Mouse (Mus musculus): ENCODE results near the gene Tor3a. TPM values are rescaled to one million over a fixed set of nuclear protein-coding genes. Genes with fewer than 3 reads are reported as not detected.
"Not testable (repeated sequence)": the region's sequence is repeated elsewhere in the genome, so short reads cannot be mapped to it uniquely, and the experiment has no call there.

Tor3a gene
- polyA plus RNA-seq, 1 experiment from 2014 or later = 3.2 TPM

DNA sequence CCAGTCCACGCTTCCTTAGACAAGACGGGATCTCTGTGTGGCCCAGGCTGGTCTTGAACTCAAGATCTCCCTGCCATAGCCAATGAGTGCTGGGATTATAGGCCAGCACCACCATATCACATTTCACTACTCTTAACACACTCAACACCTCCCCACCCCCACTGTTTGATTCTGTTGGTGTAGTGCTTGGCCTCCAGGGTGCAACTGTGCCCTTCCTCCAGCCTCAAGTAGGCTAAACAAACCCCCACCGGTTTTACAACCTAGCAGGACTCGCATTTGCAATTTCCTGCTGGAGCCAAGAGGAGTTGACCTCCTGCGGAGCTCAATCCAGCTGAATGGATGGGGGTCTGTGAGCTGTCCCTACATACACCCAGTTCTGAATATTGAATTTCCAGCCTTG, 5.6 kb downstream of the Tor3a start:
- Histone ChIP-seq H3K4me1 (peaks cover 15% of the 10 kb centered on the region), H3K9me3 (replicated peaks) (no peaks in the 10 kb centered on the region), H3K27me3 (replicated peaks) (no peaks in the 10 kb centered on the region), H3K4me2 (no peak overlapping the region), H3K36me3 (no peaks in the 10 kb centered on the region), H3K4me3 (replicated peaks) (no peak overlapping the region), H3K9ac (replicated peaks) (no peak overlapping the region), H3K27ac (replicated peaks) (no peak overlapping the region)
- WGBS = 26% methylated on average over 5 of the region's 5 CpGs
- ATAC-seq (ENCODE audit: low FRiP score) = no peak

DNA sequence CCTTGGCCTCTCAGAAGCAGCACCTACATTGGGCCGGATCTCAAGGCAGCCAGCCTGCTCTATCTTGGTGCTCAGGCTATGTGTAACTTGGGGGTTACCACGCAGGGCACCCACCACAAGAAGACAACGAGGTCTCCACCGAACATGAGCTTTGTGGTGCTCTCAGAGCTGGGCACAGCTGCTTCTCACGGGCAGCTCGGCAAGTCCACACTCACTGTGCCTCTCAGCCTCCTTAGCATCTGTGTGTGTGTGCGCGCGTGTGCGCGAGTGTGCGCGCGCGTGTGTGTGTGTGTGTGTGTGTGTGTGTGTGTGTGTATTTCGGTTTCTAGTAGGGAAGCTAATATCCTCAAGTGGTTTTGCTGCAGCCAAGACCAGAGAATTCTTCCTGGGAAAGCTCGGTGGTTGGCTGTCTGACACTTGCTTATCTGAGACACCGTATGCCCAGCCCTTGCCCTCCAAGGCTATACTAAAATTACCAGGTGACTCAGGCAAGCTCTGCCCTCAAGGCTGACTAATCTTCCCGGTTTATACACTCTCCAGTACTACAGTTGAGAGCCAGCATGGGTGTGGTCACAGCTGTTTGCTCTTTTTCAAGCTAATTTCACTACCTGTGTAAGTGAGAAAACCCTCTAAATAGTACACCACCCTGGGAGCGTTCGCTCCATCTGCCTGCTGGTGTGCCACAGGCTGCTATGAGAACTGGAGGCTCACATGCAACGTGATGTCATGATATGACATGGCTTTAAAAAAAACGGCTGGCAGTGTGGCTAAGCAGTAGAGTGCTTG, 6.8 kb downstream of the Tor3a start:
- Histone ChIP-seq H3K4me2 (no peak overlapping the region), H3K4me1 (0 out of 2 replicates have a peak, but pooled peaks cover 5% of the 10 kb centered on the region), H3K27me3 (replicated peaks) (no peaks in the 10 kb centered on the region), H3K4me3 (replicated peaks) (no peak overlapping the region), H3K9me3 (replicated peaks) (no peaks in the 10 kb centered on the region), H3K9ac (replicated peaks) (no peak overlapping the region), H3K36me3 (no peaks in the 10 kb centered on the region), H3K27ac (replicated peaks) (no peak overlapping the region)
- 90% methylated on average over 23 of the region's 23 CpGs for WGBS
- no peak for ATAC-seq (ENCODE audit: low FRiP score)

DNA sequence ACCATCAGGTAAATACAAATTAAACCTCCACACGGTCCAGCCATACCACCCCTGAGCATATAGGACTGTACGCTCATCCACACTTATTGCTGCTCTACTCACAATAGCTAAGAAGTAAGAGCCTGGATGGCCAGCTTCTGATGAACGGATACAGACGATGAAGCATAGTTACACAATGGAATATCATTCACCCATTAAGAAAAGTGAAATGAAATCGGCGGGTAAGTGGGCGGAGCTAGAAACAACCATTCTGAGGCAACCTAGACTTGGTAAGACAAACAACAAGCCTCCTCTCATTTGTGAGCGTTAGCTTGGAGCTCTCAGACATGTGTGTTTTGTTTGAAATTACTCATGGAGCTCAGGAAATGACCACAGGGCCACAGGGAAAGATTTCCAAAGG, 8.4 kb downstream of the Tor3a start:
- WGBS = 93% methylated on average over 8 of the region's 8 CpGs
- no peak for ATAC-seq (ENCODE audit: low FRiP score)
- H3K9me3 ChIP-seq (replicated peaks) = no peaks in the 10 kb centered on the region

GRCm38 (mm10) chr1:156660660-156661236, 13.4 kb downstream of the Tor3a start:
- WGBS = 85% methylated on average over 21 of the region's 21 CpGs
- H3K4me2 ChIP-seq = not testable (repeated sequence)

More for the DNA sequence above, 8.4 kb downstream of the Tor3a start:
- Histone ChIP-seq H3K4me2 (no peak overlapping the region), H3K36me3 (no peaks in the 10 kb centered on the region), H3K9ac (replicated peaks) (no peak overlapping the region), H3K27me3 (replicated peaks) (no peaks in the 10 kb centered on the region), H3K4me3 (replicated peaks) (no peak overlapping the region), H3K27ac (replicated peaks) (no peak overlapping the region), H3K4me1 (0 out of 2 replicates have a peak, but pooled peaks cover 5% of the 10 kb centered on the region)

DNA sequence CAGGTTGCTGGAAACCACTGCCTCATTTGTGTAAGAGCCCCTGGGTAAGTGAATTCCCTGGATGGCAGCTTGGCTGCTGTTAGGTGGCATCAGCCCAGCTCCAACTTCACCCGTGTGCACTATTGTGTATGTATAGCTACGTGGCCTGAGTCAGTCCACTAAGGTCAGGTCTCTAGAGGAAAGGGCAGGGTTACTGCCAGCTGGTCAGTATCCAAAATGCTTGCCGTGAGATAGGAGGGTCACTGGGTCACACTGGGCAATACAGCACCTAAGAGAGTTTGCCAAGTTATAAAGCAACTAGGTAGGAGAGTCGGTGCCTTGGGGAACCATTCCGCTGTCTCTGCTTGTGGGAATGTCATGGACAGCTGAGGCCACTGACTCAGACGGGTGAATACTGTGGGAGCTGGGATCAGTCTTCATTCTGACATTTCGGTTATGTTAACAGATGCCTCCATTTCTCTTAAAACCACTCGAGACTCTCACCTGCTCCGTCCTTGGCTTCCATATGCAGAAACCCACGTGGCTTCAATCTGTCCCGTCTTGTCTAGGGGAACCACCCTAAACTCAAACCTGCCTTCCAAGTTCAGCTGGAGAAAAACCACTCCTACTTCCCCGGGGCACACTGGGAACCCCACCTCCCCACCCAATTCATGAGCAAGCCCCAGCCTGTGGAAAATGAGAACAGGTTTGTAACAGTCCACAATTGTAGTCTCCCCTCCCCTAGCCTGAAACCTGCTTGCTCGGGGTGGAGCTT, 14.1 kb downstream of the Tor3a start:
- no peaks in the 10 kb centered on the region for H3K36me3 ChIP-seq
- 88% methylated on average over 13 of the region's 13 CpGs for WGBS
- no peak overlapping the region for H3K9ac ChIP-seq (replicated peaks)
- H3K4me2 ChIP-seq = no peak overlapping the region
- no peak overlapping the region for H3K27ac ChIP-seq (replicated peaks)
- H3K27me3 ChIP-seq (replicated peaks) = no peaks in the 10 kb centered on the region
- no peak overlapping the region for H3K4me3 ChIP-seq (replicated peaks)
- H3K9me3 ChIP-seq (replicated peaks) = no peaks in the 10 kb centered on the region
- no peaks in the 10 kb centered on the region for H3K4me1 ChIP-seq
- no peak for ATAC-seq (ENCODE audit: low FRiP score)

More at GRCm38 (mm10) chr1:156660660-156661236, 13.4 kb downstream of the Tor3a start:
- ATAC-seq (ENCODE audit: low FRiP score); H3K9ac ChIP-seq (replicated peaks); H3K4me3 ChIP-seq (replicated peaks); H3K27me3 ChIP-seq (replicated peaks); H3K4me1 ChIP-seq; H3K36me3 ChIP-seq; H3K9me3 ChIP-seq (replicated peaks); H3K27ac ChIP-seq (replicated peaks): not testable (repeated sequence)

- no peaks in the 10 kb centered on the region for H3K36me3 ChIP-seq
- H3K9ac ChIP-seq (replicated peaks) = no peak overlapping the region
- no peak for ATAC-seq (ENCODE audit: low FRiP score)
- H3K27me3 ChIP-seq (replicated peaks) = no peaks in the 10 kb centered on the region
- H3K9me3 ChIP-seq (replicated peaks) = no peaks in the 10 kb centered on the region
- no peak overlapping the region for H3K4me2 ChIP-seq
- WGBS = 91% methylated on average over 5 of the region's 5 CpGs
- H3K27ac ChIP-seq (replicated peaks) = no peak overlapping the region
- no peaks in the 10 kb centered on the region for H3K4me1 ChIP-seq
- no peak overlapping the region for H3K4me3 ChIP-seq (replicated peaks)
Observed at GRCm38 (mm10) chr1:156658676-156659075, 15.5 kb downstream of the Tor3a start.

DNA sequence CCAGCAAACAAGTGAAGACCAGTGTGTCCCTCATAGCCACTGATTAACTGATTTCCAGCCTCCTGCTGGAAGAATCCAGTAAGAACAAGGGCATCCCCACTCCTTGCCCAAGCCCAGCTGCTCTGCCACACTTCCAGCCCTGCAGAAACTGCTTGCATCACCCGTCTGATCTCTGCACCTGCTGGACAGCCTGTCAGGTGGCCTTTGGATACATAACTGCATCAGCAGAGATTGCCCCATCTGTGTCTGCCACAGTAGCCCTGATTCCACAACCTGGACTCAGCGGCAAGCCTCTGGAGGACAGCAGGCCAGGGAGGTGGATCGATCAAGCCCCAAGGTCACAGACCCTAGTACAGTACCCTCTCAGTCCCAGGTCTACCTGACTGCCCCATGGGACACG, 16.6 kb downstream of the Tor3a start:
- Histone ChIP-seq H3K4me2 (no peak overlapping the region), H3K27me3 (replicated peaks) (no peaks in the 10 kb centered on the region), H3K36me3 (no peaks in the 10 kb centered on the region), H3K4me1 (peaks cover 2% of the 10 kb centered on the region; the same call in 1 of the 2 replicates), H3K9me3 (replicated peaks) (no peaks in the 10 kb centered on the region), H3K4me3 (replicated peaks) (no peak overlapping the region), H3K27ac (replicated peaks) (no peak overlapping the region), H3K9ac (replicated peaks) (no peak overlapping the region)
- no peak for ATAC-seq (ENCODE audit: low FRiP score)
- WGBS = 88% methylated on average over 4 of the region's 4 CpGs

DNA sequence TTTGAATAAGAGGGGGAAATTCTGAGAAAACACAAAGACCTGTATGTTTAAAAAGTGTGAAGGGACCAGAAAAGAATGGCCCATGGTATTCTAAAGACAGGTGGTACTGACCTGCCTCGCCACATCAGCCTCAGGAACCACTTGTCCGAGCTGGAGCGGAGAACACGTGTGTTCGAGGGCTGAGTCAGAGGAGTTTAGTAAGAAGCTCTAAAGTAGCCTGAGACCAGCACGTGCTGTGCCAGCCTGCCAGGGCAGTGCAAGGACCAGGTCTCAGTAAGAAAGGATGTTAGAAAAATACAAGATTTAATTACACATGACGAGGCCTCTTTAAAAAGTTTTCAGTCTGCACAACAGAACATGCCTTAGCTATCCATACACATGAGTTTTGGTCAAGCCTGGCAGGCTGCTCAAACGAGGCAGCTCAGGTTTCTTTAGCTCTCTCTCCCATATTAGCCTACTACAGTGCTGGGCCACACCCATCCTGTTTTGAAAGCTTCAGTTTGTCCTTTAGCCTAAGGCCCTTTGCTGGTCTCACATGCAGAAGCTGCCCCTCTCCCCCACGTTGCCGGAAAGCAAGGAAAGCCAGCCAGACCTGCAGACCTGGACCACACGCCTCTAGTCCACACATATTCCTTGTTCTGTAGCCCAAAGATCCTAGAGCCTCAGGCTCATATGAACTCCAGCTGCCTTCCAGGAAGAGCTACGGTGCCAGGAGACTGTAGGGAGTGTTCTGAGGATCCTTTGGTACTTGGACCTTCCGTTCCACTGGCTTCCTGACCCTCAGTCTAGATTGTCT, 19.2 kb downstream of the Tor3a start:
- WGBS = 87% methylated on average over 13 of the region's 13 CpGs
- Histone ChIP-seq H3K4me2 (no peak overlapping the region), H3K4me3 (replicated peaks) (no peak overlapping the region), H3K4me1 (peaks cover 4% of the 10 kb centered on the region; the same call in 1 of the 2 replicates), H3K27me3 (replicated peaks) (no peaks in the 10 kb centered on the region), H3K27ac (replicated peaks) (no peak overlapping the region), H3K9ac (replicated peaks) (no peak overlapping the region), H3K36me3 (no peaks in the 10 kb centered on the region; the same call in 1 of the 2 replicates), H3K9me3 (replicated peaks) (no peaks in the 10 kb centered on the region)
- no peak for ATAC-seq (ENCODE audit: low FRiP score)

- H3K9me3 ChIP-seq (replicated peaks) = no peaks in the 10 kb centered on the region
- 61% methylated on average over 6 of the region's 6 CpGs for WGBS
- no peak for ATAC-seq (ENCODE audit: low FRiP score)
Observed at GRCm38 (mm10) chr1:156652189-156652822, 21.9 kb downstream of the Tor3a start.

GRCm38 (mm10) chr1:156650631-156651030, 23.5 kb downstream of the Tor3a start:
- Histone ChIP-seq H3K36me3 (no peaks in the 10 kb centered on the region; the same call in 1 of the 2 replicates), H3K4me1 (peaks cover 8% of the 10 kb centered on the region), H3K27me3 (replicated peaks) (no peaks in the 10 kb centered on the region), H3K9me3 (replicated peaks) (no peaks in the 10 kb centered on the region), H3K27ac (replicated peaks) (no peak overlapping the region), H3K9ac (replicated peaks) (no peak overlapping the region), H3K4me3 (replicated peaks) (no peak overlapping the region), H3K4me2 (no peak overlapping the region)
- 81% methylated on average over 9 of the region's 9 CpGs for WGBS
- ATAC-seq (ENCODE audit: low FRiP score) = no peak

More at GRCm38 (mm10) chr1:156652189-156652822, 21.9 kb downstream of the Tor3a start:
- H3K27me3 ChIP-seq (replicated peaks) = no peaks in the 10 kb centered on the region
- H3K9ac ChIP-seq (replicated peaks) = no peak overlapping the region
- H3K4me2 ChIP-seq = no peak overlapping the region
- no peaks in the 10 kb centered on the region; the same call in 1 of the 2 replicates for H3K36me3 ChIP-seq
- peaks cover 4% of the 10 kb centered on the region; the same call in 1 of the 2 replicates for H3K4me1 ChIP-seq
- no peak overlapping the region for H3K4me3 ChIP-seq (replicated peaks)
- no peak overlapping the region for H3K27ac ChIP-seq (replicated peaks)

GRCm38 (mm10) chr1:156648705-156649104, 25.5 kb downstream of the Tor3a start:
- no peak overlapping the region for H3K9ac ChIP-seq (replicated peaks)
- no peaks in the 10 kb centered on the region for H3K27me3 ChIP-seq (replicated peaks)
- H3K4me1 ChIP-seq = peaks cover 19% of the 10 kb centered on the region
- H3K9me3 ChIP-seq (replicated peaks) = no peaks in the 10 kb centered on the region
- no peak for ATAC-seq (ENCODE audit: low FRiP score)
- H3K27ac ChIP-seq (replicated peaks) = no peak overlapping the region
- H3K4me2 ChIP-seq = no peak overlapping the region
- no peak overlapping the region for H3K4me3 ChIP-seq (replicated peaks)
- WGBS = 25% methylated on average over 2 of the region's 2 CpGs
- H3K36me3 ChIP-seq = no peaks in the 10 kb centered on the region; the same call in 1 of the 2 replicates

Data from neural tube, embryonic 15.5 days (tissue).